Mouse (Mus musculus) G1E-ER4 (cell line): ENCODE results near the gene Snx29. TPM values are rescaled to one million over a fixed set of nuclear protein-coding genes. Genes with fewer than 3 reads are reported as not detected.
A peak's percentile ranks its signal among the peaks of the same experiment; 100 is the strongest.

Experiments
- GATA1 ChIP-seq: IDR thresholded peaks from one replicate; pipeline ENCODE4 v1.8.0; 2012; ENCODE audit warnings: low read length, inconsistent platforms
- polyA plus RNA-seq: library from polyadenylated mRNA; stranded (reverse); fragments of >175 nt; gene quantifications from 2 replicates; pipeline ENCODE4 v1.2.3, GENCODE M21; 2012

Gene Snx29
- polyA plus RNA-seq, 1 experiment, result 3.7 TPM

GRCm38 (mm10) chr16:11351903-11352302 is 29.2 kb downstream of the Snx29 start:
- no peak for TF ChIP-seq GATA1

- TF ChIP-seq GATA1, result no peak
Observed at GRCm38 (mm10) chr16:11359173-11359572, 36.5 kb downstream of the Snx29 start.

GRCm38 (mm10) chr16:11359919-11360318 is 37.2 kb downstream of the Snx29 start:
- TF ChIP-seq GATA1, result no peak

- TF ChIP-seq GATA1, result no peak
Observed at GRCm38 (mm10) chr16:11365626-11366025, 42.9 kb downstream of the Snx29 start.

DNA sequence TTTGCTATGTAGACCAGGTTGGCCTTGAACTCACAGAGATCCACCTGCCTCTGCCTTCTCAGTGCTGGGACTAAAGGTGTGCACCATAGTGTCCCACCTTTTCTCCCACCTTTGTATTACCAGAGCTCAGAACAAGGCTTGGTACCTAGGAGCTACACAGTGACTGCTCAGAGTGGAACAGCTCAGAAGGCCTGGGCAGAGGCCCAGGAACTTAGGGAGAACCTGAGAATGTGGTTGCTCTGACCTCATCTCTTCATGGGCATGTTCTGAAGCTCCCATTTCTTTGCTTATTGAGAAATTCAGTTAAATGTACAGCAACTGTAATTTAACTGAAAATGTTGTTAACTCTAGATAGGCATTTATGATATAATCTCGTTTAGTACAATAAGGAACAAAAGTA is 44.1 kb downstream of the Snx29 start:
- TF ChIP-seq GATA1, result no peak

- TF ChIP-seq GATA1, result no peak
Observed at GRCm38 (mm10) chr16:11368412-11368811, 45.7 kb downstream of the Snx29 start.

- no peak for TF ChIP-seq GATA1
Observed at GRCm38 (mm10) chr16:11369162-11369561, 46.5 kb downstream of the Snx29 start.

- TF ChIP-seq GATA1, result no peak
Observed at GRCm38 (mm10) chr16:11369642-11370041, 46.9 kb downstream of the Snx29 start.

- no peak for TF ChIP-seq GATA1
Observed at GRCm38 (mm10) chr16:11370132-11370544, 47.4 kb downstream of the Snx29 start.

GRCm38 (mm10) chr16:11379264-11379663 is 56.6 kb downstream of the Snx29 start:
- no peak for TF ChIP-seq GATA1

DNA sequence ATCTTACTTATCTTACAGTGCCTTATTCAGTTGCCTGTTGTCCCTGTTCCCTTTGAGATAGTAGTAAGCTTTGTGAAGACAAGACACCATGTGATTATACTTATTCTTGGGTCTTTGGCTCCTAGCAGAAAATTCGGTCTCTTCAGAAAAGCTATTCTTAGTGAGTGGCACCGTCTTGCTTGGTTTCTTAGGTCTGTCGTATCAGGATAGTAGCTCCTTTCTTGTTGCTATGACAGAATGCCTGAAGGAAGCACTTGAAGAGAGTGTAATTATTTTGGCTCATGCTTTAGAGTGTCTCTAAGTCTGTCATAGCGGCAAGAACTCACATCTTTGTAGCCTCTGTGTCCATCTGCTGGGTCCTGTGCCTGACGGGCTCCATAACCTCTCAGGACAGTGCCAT is 57.3 kb downstream of the Snx29 start:
- no peak for TF ChIP-seq GATA1

DNA sequence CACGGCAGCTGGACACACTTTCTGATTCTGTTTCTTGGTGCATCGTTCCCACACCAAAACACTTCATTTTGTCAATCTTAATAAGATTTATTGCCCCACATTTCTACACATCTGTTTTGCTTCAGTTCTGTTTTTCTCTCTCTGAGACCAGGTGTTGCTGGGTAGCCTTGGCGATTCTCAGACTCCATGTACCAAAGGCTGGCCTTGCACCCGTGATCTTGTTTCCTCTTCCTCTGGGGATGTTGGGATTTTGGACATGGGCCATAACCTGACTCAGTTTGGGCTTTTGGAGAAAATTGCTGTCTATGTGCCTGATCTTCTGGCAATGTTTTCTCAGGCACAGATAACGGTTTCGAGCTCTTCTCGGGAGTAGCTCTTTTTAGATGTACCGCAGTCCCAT is 58.2 kb downstream of the Snx29 start:
- TF ChIP-seq GATA1, result no peak

DNA sequence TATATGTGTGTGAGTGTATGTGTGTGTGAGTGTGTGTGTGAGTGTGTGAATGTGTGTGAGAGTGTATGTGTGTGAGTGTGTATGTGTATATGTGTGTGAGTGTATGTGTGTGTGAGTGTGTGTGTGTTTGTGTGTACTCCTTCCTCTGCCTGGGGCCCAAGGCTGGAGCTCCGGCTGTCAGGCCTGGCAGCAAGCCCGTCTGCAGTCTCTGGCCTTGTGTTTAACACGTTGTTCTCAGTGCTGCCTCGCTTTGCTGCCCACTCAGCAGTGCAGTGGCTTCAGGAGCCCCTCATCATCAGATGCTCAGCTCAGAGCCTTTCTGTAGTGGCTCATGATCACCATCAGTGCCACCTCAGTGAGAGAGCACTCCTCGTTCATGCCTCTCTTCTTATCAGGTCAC is 61.7 kb downstream of the Snx29 start:
- TF ChIP-seq GATA1, result no peak

DNA sequence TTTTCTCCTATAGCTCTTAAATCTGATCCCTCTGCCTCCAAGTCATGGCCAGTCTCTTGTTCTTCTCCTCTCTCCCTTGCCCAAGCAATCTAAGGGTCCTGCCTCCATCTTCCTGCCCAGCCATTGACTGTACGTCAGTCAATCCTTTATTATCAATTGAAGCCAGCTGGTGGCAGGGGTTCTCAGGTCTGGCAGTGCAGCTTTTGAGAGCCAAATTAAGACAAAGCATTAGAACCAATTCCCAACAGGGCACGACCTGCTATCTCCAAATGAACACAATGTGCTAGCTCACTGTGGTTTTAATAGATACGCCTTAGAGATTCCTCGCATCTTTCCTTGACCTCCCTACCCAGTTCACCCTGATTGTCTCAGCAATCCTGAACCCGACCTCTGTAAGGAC is 62.4 kb downstream of the Snx29 start:
- TF ChIP-seq GATA1, result peak; percentile 36

- TF ChIP-seq GATA1, result no peak
Observed at GRCm38 (mm10) chr16:11385798-11386197, 63.1 kb downstream of the Snx29 start.

DNA sequence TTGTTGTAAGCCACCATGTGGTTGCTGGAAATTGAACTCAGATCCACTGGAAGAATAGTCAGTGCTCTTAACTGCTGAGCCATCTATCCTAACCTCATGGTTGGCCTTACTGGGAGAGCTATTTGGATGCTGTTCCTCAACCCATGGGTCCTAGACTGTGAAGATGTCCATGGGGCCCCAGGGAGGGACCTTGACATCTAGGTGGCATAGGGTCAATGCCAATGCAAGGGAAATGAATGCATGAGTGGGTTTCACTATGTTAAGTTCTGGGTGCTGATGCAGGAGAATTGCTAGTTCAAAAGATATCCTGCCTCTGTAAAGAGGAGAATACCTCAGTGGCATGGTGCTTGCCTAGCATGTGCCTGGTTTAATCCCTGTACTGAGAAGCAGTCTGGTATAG is 63.5 kb downstream of the Snx29 start:
- TF ChIP-seq GATA1, result no peak

GRCm38 (mm10) chr16:11388085-11388484 is 65.4 kb downstream of the Snx29 start:
- TF ChIP-seq GATA1, result peak; percentile 71

DNA sequence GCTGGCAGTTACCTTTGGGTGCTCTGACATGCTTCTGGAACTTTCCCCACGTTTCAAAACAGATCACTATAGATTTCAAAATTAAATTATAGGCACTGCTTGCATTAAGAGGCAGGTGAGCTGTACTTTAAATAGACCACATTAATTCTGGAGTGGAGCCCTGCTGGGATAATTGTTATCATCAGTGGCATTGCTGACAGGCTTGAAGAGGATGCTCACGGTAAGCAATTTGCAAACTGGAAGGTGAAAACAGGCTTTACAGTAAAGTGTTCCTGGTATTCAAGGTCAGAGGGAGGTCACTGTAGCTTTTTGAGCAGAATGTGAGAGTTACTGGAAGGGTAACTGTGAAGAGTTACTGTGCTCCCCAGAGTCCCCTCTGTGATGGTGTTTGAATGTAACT is 66.6 kb downstream of the Snx29 start:
- TF ChIP-seq GATA1, result no peak
